Mouse (Mus musculus) limb, embryonic 10.5 days (tissue): ENCODE data around the gene Dnttip1. TPM values are rescaled to one million over a fixed set of nuclear protein-coding genes. Genes with fewer than 3 reads are reported as not detected.
"Not testable (repeated sequence)": the region's sequence is repeated elsewhere in the genome, so short reads cannot be mapped to it uniquely, and the experiment has no call there.

Experiments
- DNase-seq: peaks from one replicate; pipeline ENCODE4 v3.0.0-alpha.2; 2017; ENCODE audit warnings: low spot score
- H3K27ac ChIP-seq: fragments of 300-500 bp; sonication (generic); 2 replicates; pipeline ENCODE4 v1.5.1; 2016; ENCODE audit warnings: mild to moderate bottlenecking
- H3K27me3 ChIP-seq: fragments of 300-500 bp; sonication (generic); 2 replicates; pipeline ENCODE4 v1.6.1; 2016; ENCODE audit warnings: low read depth, mild to moderate bottlenecking; ENCODE audit not compliant: poor library complexity, severe bottlenecking
- H3K36me3 ChIP-seq: fragments of 300-500 bp; sonication (generic); 2 replicates; pipeline ENCODE4 v1.6.1; 2016; ENCODE audit warnings: mild to moderate bottlenecking, moderate library complexity
- H3K4me1 ChIP-seq: fragments of 300-500 bp; sonication (generic); 2 replicates; pipeline ENCODE4 v1.6.1; 2016
- H3K4me3 ChIP-seq: fragments of 300-500 bp; sonication (generic); 2 replicates; pipeline ENCODE4 v1.5.1; 2016; ENCODE audit warnings: mild to moderate bottlenecking, moderate library complexity
- H3K9me3 ChIP-seq: fragments of 300-500 bp; sonication (generic); replicated peaks from 2 replicates; pipeline ENCODE4 v1.6.1; 2016; ENCODE audit warnings: mild to moderate bottlenecking
- WGBS: fragments of 180-500 bp; shearing (Covaris S2); methylation state at CpG from one replicate; pipeline ENCODE4 v1.1.7; 2016; 5-methylcytosine and 5-hydroxymethylcytosine counted together
- polyA plus RNA-seq: library from polyadenylated mRNA; unstranded; fragments of >200 nt; fragmentation: Nextera tagmentation; extraction: Ambion mirVana; gene quantifications from 2 replicates; pipeline ENCODE4 v1.2.1, GENCODE M21; 2016

Dnttip1 gene
- polyA plus RNA-seq, 1 experiment from 2014 or later, result 93.1 TPM

- Histone ChIP-seq H3K9me3 (no peaks in the 10 kb centered on the region), H3K36me3 (peaks cover 47% of the 10 kb centered on the region), H3K27ac (no peak overlapping the region), H3K4me3 (no peak overlapping the region), H3K4me1 (peaks cover 20% of the 10 kb centered on the region), H3K27me3 (no peaks in the 10 kb centered on the region)
- WGBS, result 73% methylated on average over 4 of the region's 4 CpGs
- DNase-seq, result no peak
Observed at GRCm38 (mm10) chr2:164788411-164788810, 42.6 kb downstream of the Dnttip1 start.

GRCm38 (mm10) chr2:164790451-164790850 is 44.7 kb downstream of the Dnttip1 start:
- H3K4me3 ChIP-seq, result no peak overlapping the region
- peaks cover 62% of the 10 kb centered on the region for H3K36me3 ChIP-seq
- no peak for DNase-seq
- 84% methylated on average over 4 of the region's 4 CpGs for WGBS
- H3K27ac ChIP-seq, result no peak overlapping the region
- no peaks in the 10 kb centered on the region for H3K27me3 ChIP-seq
- no peaks in the 10 kb centered on the region for H3K9me3 ChIP-seq
- peaks cover 13% of the 10 kb centered on the region for H3K4me1 ChIP-seq

GRCm38 (mm10) chr2:164791841-164792261 is 46.1 kb downstream of the Dnttip1 start:
- Histone ChIP-seq H3K4me3 (no peak overlapping the region), H3K27ac (no peak overlapping the region), H3K4me1 (peaks cover 2% of the 10 kb centered on the region; the same call in 1 of the 2 replicates), H3K9me3 (no peaks in the 10 kb centered on the region), H3K27me3 (no peaks in the 10 kb centered on the region), H3K36me3 (peaks cover 76% of the 10 kb centered on the region)
- 93% methylated on average over 18 of the region's 18 CpGs for WGBS
- no peak for DNase-seq

GRCm38 (mm10) chr2:164792400-164793190 is 46.8 kb downstream of the Dnttip1 start:
- Histone ChIP-seq H3K27me3 (no peaks in the 10 kb centered on the region), H3K4me3 (no peak overlapping the region), H3K27ac (no peak overlapping the region), H3K4me1 (peaks cover 2% of the 10 kb centered on the region; the same call in 1 of the 2 replicates), H3K36me3 (peaks cover 82% of the 10 kb centered on the region), H3K9me3 (no peaks in the 10 kb centered on the region)
- 92% methylated on average over 12 of the region's 12 CpGs for WGBS
- DNase-seq, result no peak

DNA sequence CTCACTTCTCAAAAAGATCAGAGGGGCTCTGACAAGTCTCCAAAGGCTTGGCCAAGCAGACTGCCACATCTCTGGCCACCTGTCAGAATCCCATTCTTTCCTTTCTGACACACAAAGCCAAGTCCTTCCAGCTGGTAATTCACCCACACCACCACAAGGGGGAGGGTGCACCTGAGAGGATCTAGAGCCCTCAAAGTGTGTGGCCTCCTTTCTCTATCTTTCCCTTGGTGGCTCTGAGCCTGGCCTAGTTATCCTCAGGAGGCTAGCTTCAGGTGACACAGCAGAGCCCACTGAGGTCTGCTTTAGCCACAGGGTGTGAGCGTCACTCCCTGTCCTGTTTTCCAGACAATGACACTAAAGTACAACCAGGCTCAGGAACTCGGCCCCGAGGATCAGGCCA is 47.5 kb downstream of the Dnttip1 start:
- WGBS, result 90% methylated on average over 3 of the region's 3 CpGs
- H3K27me3 ChIP-seq, result no peaks in the 10 kb centered on the region
- H3K9me3 ChIP-seq, result no peaks in the 10 kb centered on the region
- no peak overlapping the region for H3K27ac ChIP-seq
- no peak overlapping the region for H3K4me3 ChIP-seq
- peak; percentile 57 for DNase-seq
- peaks cover 2% of the 10 kb centered on the region; the same call in 1 of the 2 replicates for H3K4me1 ChIP-seq
- peaks cover 88% of the 10 kb centered on the region for H3K36me3 ChIP-seq

GRCm38 (mm10) chr2:164793772-164794171 is 48.0 kb downstream of the Dnttip1 start:
- Histone ChIP-seq H3K4me3 (no peak overlapping the region), H3K9me3 (no peaks in the 10 kb centered on the region), H3K36me3 (peaks cover 89% of the 10 kb centered on the region), H3K27ac (no peak overlapping the region), H3K4me1 (peaks cover under 1% of the 10 kb centered on the region; the same call in 1 of the 2 replicates), H3K27me3 (no peaks in the 10 kb centered on the region)
- 94% methylated on average over 2 of the region's 2 CpGs for WGBS
- no peak for DNase-seq

DNA sequence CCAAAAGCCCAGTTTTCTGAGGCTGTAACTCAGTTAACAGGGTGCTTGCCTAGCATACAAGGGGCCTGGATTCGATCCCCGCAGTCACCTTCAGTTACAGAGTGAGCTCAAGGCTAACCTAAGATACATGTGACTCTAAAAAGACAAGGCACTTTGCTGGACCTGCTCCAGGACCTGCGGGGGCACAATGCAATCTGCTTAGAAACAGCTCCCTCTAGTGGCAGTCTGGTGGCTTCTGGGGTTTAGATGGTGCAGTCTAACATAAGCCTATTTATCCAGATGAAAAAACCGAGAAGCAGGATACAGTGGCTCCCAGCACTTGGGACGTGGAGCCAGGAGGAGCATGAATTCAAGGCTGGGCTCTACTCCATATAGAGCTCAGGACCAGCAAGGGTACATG is 48.5 kb downstream of the Dnttip1 start:
- no peak overlapping the region for H3K27ac ChIP-seq
- DNase-seq, result peak; percentile 73
- H3K9me3 ChIP-seq, result no peaks in the 10 kb centered on the region
- 44% methylated on average over 5 of the region's 5 CpGs for WGBS
- peaks cover 90% of the 10 kb centered on the region for H3K36me3 ChIP-seq
- H3K4me3 ChIP-seq, result no peak overlapping the region
- no peaks in the 10 kb centered on the region for H3K27me3 ChIP-seq
- no peaks in the 10 kb centered on the region for H3K4me1 ChIP-seq

DNA sequence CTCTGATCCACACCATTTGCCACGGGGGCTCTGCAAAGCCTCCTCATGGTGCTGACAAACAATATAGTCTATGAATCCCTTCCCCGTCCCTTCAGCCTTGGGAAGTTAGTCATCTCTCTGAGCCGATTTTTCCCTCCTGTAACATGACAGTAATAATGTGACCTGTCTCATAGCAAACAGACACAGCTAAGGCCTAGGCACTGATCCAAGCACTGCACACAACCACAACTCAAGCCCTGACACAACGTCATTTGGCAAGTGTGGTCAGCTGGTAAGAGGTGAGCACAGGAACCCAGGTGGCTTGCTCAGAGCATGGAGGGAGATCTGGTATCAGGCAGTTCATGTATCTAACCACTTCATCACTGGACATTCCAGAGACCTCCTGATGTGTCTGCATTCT is 50.1 kb downstream of the Dnttip1 start:
- Histone ChIP-seq H3K4me3 (no peak overlapping the region), H3K36me3 (peaks cover 91% of the 10 kb centered on the region), H3K9me3 (no peaks in the 10 kb centered on the region), H3K4me1 (no peaks in the 10 kb centered on the region), H3K27ac (no peak overlapping the region), H3K27me3 (no peaks in the 10 kb centered on the region)
- WGBS, result 89% methylated on average over 4 of the region's 4 CpGs
- DNase-seq, result no peak

DNA sequence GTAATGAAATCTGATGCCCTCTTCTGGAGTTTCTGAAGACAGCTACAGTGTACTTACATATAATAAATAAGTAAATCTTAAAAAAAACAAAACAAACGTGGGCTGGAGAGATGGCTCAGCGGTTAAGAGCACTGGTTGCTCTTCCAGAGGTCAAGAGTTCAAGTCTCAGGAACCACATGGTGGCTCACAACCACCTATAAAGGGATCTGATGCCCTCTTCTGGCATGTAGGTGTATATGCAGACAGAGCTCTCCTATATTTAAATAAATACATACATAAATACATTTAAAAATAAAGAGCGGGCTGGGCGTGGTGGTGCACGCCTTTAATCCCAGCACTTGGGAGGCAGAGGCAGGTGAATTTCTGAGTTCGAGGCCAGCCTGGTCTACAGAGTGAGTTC is 52.8 kb downstream of the Dnttip1 start:
- H3K27me3 ChIP-seq, H3K27ac ChIP-seq, H3K9me3 ChIP-seq, DNase-seq, H3K4me3 ChIP-seq, H3K4me1 ChIP-seq: not testable (repeated sequence)
- H3K36me3 ChIP-seq, result peaks cover 85% of the 10 kb centered on the region
- 81% methylated on average over 6 of the region's 6 CpGs for WGBS

- Histone ChIP-seq H3K36me3 (peaks cover 72% of the 10 kb centered on the region), H3K4me1 (peaks cover 17% of the 10 kb centered on the region), H3K27me3 (no peaks in the 10 kb centered on the region), H3K9me3 (no peaks in the 10 kb centered on the region), H3K4me3 (no peak overlapping the region), H3K27ac (no peak overlapping the region)
- DNase-seq, result no peak
- 94% methylated on average over 13 of the region's 13 CpGs for WGBS
Observed at GRCm38 (mm10) chr2:164800252-164801004, 54.6 kb downstream of the Dnttip1 start.

DNA sequence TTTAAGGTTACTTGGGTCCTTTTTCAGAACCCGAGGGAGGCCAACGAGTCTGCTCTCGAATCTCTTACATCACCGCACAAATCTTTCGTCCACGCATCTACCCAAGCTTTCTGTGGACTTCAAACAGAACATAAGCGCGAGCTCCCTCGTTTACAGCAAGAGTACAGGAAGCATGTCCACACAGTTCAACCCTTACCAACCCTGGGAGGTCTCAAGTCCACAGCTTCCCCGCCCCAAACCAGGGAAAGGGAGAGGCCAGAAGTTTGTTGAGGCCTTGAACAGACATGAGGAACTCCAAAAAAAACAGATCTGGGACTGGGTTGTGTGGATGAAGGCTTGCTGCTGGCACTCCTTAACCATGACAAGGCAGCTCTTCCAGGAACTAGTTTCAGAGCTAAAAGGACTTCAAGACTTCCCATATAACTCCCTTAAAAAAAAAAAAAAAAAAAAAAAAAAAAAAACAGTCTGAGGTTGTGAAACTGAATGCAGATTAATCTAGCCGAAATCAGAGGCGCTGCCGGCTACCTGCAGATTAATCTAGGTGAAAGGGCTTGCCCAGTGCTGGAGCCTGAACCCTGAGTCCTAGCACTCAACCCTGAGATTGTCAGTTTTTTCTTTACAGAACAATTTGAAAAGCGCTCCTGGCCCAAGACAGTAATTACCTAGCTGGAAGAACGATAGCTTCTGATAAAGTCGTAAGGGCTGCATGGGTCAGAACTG is 57.6 kb downstream of the Dnttip1 start:
- 93% methylated on average over 16 of the region's 16 CpGs for WGBS
- DNase-seq, result no peak
- no peaks in the 10 kb centered on the region for H3K9me3 ChIP-seq
- H3K4me3 ChIP-seq, result peak overlapping the region; percentile 89
- no peaks in the 10 kb centered on the region for H3K27me3 ChIP-seq
- peaks cover 45% of the 10 kb centered on the region for H3K36me3 ChIP-seq
- no peak overlapping the region for H3K27ac ChIP-seq
- peaks cover 20% of the 10 kb centered on the region for H3K4me1 ChIP-seq

DNA sequence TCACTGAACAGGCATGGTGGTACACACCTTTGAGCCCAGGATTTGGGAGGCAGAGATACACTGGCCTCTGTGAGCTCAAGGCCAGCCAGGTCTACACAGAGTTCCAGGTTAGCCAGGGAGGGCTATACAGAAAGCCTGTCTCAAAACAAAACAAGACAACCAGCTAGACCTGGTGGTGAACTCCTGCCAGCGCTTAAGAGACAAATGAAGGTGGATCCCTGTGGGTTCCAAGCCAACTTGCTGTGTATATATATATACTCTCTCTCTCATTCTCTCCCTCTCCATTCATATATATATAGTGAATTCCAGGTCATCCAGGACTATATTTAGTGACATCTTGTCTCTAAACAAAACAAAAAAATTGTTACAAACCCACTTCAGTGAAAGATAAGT is 58.1 kb downstream of the Dnttip1 start:
- Histone ChIP-seq H3K27ac (peak overlapping the region; percentile 91; the same call in 1 of the 2 replicates), H3K4me3 (peak overlapping the region; percentile 89), H3K9me3 (no peaks in the 10 kb centered on the region), H3K27me3 (no peaks in the 10 kb centered on the region), H3K36me3 (peaks cover 46% of the 10 kb centered on the region), H3K4me1 (peaks cover 20% of the 10 kb centered on the region)
- 55% methylated on average over 1 of the region's 1 CpGs for WGBS
- no peak for DNase-seq
